Mouse (Mus musculus) layer of hippocampus, postnatal 25 days (tissue): ENCODE measurements around the gene Ptpn21. TPM values are rescaled to one million over a fixed set of nuclear protein-coding genes. Genes with fewer than 3 reads are reported as not detected.

Source experiments
- DNase-seq, 2 experiments: peaks; one replicate each; pipeline ENCODE4 v3.0.0; 2022; ENCODE audit warnings: mixed read lengths in 2 of 2, low spot score in 1 of 2; ENCODE audit errors: extremely low spot score in 1 of 2
- total RNA-seq, 2 experiments: library from RNA; stranded (reverse); gene quantifications; 2 replicates each; pipeline ENCODE4 v1.2.3; 2021

Ptpn21 gene
- total RNA-seq, 2 experiments from 2014 or later, result 7.8 to 7.9 TPM

DNA sequence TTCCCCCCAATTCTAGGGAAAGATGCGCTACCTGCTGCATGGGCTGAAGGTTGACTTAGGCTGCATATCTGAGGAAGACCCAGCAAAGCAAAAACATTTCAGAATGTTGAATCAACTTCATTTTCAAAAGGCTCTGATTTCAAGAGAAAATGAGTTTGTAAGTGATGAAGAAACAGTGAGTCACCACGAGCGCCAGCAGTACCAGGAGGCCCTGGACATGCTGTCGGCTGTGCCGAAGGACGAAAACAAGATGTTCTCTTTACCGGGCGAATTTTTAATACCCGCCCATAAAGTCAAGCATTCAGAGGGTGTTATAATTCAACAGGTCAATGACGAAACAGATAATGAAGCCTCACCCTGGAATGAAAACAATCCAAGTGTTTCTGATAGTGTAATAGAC lies 68.1 kb downstream of the Ptpn21 start:
- DNase-seq, result no peak

DNA sequence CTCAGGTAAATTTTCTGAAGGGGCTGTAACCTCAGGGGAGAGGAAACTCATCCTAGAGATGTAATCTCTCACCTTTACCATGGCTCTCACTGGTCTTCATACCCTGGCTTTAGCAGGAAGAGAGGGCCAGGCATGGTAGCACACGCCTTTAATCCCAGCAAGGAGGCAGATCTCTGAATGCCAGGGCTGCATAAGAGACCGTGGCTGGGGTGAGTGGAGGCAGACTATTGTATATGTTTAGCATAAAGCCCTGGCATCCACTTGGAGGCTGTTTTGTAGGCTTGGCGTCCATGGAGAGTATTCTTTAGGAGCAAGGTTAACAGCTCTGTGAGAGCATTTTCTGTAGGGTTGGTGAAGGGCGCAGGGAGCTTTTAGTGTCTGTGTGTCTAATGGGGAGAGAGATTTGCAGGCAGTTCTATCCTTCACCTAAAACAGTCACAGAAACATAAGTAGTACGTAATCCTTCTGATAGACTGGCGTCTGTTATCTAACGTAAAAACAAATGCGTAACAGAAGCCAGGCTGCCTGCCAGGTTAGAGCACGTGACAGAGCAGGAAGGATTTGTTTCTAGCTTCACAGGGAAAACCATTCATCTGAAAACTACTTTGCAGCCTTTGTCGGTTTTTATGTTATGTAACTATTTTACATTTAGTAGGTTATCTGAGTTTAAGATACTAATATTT lies 68.9 kb downstream of the Ptpn21 start:
- peak in 1 of 2 experiments; percentile 70 for DNase-seq

DNA sequence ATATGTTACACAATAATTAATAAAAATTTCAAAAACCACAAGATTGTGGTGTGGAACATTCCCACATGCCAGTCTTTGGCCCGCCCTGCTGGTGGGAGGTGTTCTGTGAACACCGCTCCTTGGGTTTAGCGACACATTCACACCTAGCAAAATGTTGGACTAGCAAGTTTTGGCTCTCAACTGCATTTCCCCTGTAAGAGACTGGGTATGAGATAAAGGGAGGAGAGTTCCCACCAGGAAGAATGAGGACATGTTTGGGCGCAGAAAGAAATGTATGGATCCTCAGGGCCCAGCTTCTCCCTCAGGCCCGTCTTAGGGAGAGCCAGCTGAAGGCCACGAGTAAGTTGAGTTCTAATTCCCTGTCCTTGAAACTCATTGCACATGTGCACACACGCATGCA lies 74.6 kb downstream of the Ptpn21 start:
- DNase-seq, result no peak

DNA sequence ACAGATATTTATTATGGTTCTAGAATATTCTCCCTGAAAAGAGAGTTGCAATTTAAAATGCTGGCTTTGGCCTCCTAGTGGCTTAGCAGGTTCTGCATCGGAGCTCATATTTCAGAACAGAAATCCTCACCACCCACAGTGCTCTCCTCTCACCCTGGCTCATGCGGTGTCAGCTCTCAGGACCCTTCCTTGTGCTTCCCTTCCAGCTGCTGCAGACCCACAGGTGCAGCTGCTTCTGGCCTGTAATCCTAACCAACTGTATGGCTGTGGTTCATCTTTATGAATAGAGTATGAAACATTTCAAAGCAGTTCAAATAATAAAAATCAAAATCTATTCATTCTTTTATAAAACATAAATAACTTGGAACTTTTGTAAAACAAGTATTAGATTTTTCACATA lies 80.3 kb downstream of the Ptpn21 start:
- DNase-seq, result no peak

DNA sequence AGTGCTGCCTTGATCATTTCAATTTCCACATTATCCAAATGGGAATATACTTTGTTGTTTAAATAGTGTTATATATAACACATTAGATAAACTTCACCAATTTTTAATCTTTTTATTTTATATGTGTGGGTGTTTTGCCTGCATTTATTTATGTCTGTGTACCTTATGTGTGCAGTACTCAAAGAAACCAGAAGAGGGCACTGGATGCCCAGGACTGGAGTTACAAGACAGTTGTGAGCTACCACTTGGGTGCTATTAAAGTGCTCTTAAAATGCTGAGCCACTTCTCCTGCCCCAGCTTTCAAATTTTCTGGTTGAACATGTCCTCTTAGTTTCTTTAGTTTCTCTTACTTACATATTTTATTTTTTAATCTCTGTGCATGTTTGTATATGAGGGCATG lies 92.4 kb downstream of the Ptpn21 start:
- DNase-seq, result no peak

DNA sequence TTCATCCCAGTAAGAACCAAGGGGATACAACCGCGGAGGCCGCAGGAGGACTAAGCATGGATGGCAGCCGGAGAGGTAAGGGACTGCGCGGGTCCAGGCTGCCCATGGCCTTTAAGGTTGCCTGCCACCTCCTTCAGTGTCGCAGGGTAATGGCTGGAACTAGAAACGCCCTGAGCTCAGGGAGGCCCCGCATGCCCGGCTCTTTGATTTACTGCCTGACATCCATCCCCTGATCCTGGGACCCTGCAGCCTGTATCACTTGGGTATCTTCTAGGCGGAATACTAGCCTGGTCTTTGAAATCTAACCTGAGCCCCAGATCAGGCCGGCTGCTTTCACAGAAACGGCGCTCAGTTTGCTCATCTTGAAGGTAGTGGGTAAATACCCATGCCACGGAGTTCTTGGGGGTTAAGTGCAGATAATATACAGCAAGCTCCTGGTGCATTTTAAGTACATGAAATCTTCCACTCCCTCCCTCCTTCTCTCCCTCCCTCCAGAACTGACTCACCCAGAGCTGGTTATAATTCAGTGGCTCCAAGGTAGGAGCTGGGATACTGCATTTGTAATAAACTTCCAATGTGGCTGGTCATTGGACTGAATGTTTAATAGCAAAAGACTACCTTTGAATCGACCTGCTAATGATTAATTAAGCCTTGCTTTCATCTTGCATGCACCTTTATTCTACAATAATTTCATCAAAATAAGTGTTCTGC lies 108.8 kb downstream of the Ptpn21 start:
- DNase-seq, result no peak

DNA sequence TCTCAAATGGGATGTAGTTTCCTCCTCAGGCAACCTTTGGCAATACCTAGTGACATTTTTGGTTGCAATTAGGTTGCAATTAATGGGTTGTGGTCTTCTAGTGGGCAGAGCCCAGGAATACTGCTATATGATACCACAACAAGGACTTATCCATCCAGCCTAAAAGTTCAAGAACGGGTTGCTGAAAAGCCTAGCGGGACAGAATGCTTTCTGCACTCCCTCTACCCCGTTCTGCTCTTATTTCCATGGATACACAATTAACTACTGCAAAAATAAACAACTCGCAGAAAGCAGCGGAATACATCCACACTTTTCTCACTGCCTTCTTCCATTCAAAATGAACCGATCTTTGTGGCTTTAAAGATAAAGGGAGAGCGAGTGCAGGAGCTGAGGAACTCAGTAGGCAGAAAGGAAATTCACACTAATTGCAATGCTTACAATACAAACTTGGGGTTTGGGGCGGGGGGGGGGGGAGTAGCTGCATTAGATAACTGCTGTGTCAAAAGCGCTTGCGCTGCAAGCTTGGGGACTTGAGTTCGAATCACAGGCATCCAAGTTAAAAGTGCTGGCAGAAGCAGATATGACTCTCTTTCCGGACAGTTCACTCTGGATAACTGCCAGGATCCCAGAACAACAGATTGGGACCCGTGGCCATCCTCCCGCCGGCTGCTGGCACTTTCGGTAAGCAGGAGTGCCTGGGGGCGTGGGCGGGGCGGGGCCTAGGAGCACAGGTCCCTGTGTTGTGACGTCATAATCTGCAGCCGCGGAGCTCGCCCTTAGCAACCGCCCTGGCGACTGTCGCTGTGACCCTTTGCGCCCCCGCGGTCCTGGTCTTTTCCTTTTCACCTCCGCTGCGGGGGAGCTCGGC lies 109.6 kb downstream of the Ptpn21 start, which contains the start of gene Spata7:
Gene Spata7 (plus strand): TSS at position 766 of the 868 bp plus-strand sequence.
- peak; percentile 69 to 75 for DNase-seq

Other genes starting within 250 kb of the Ptpn21 start
- 10 to 100 TPM; 15.2 to 18.3 TPM for gene Kcnk10, start 159.1 kb downstream of the Ptpn21 start, total RNA-seq
- gene Spata7, start 109.2 kb downstream of the Ptpn21 start, total RNA-seq, result 10 to 100 TPM; 24.6 to 30.2 TPM
- 100 to 1,000 TPM in 1 of 2 experiments, 10 to 100 TPM in 1; 86.0 to 101 TPM for gene Zc3h14, start 9.6 kb upstream of the Ptpn21 start, total RNA-seq
- 100 to 1,000 TPM in 1 of 2 experiments, 10 to 100 TPM in 1; 55.8 to 108 TPM for gene Eml5, start 164.1 kb upstream of the Ptpn21 start, total RNA-seq
- gene Ttc8, start 183.2 kb upstream of the Ptpn21 start, total RNA-seq, result 10 to 100 TPM; 39.8 to 40.1 TPM